Mouse (Mus musculus) midbrain, embryonic 14.5 days (tissue): ENCODE measurements around the gene Ttc30a2. TPM values are rescaled to one million over a fixed set of nuclear protein-coding genes. Genes with fewer than 3 reads are reported as not detected.
A peak's percentile ranks its signal among the peaks of the same experiment; 100 is the strongest.

Source experiments
- ATAC-seq: fragments of 200-750 bp; cut with Nextera tagmentation; 2 replicates; pipeline ENCODE4 v1.8.0; 2017; ENCODE audit warnings: moderate number of reproducible peaks, moderate library complexity; ENCODE audit not compliant: low FRiP score, low TSS enrichment
- DNase-seq: peaks from one replicate; pipeline ENCODE4 v3.0.0-alpha.2; 2015
- H3K27ac ChIP-seq: fragments of 300-500 bp; sonication (generic); replicated peaks from 2 replicates; pipeline ENCODE4 v1.5.1; 2014; ENCODE audit warnings: mild to moderate bottlenecking, low read depth, low read length, moderate library complexity
- H3K27me3 ChIP-seq: fragments of 300-500 bp; sonication (generic); 2 replicates; pipeline ENCODE4 v1.6.1; 2014; ENCODE audit warnings: low read length, control low read depth, mixed read lengths; ENCODE audit not compliant: control insufficient read depth, insufficient read depth
- H3K36me3 ChIP-seq: fragments of 300-500 bp; sonication (generic); 2 replicates; pipeline ENCODE4 v1.6.1; 2014; ENCODE audit warnings: low read length, control low read depth; ENCODE audit not compliant: control insufficient read depth, insufficient read depth
- H3K4me1 ChIP-seq: fragments of 300-500 bp; sonication (generic); 2 replicates; pipeline ENCODE4 v1.6.1; 2014; ENCODE audit warnings: mild to moderate bottlenecking, antibody characterized with exemption, low read length, control low read depth; ENCODE audit not compliant: control insufficient read depth, insufficient read depth
- H3K4me2 ChIP-seq: fragments of 300-500 bp; sonication (generic); 2 replicates; pipeline ENCODE4 v1.6.1; 2014; ENCODE audit warnings: mild to moderate bottlenecking, low read length, moderate library complexity
- H3K4me3 ChIP-seq: fragments of 300-500 bp; sonication (generic); replicated peaks from 2 replicates; pipeline ENCODE4 v1.5.1; 2014; ENCODE audit warnings: low read depth, low read length
- H3K9ac ChIP-seq: fragments of 300-500 bp; sonication (generic); replicated peaks from 2 replicates; pipeline ENCODE4 v1.6.1; 2014; ENCODE audit warnings: mild to moderate bottlenecking, low read length, moderate library complexity
- H3K9me3 ChIP-seq: fragments of 300-500 bp; sonication (generic); 2 replicates; pipeline ENCODE4 v1.6.1; 2016; ENCODE audit warnings: low read length, control low read depth, mixed read lengths; ENCODE audit not compliant: control insufficient read depth
- WGBS: fragments of 180-500 bp; shearing (Covaris S2); extraction: QIAGEN DNeasy Blood & Tissue Kit; methylation state at CpG from one replicate; pipeline ENCODE4 v1.1.7; 2014; 5-methylcytosine and 5-hydroxymethylcytosine counted together
- polyA plus RNA-seq: library from polyadenylated mRNA; unstranded; fragments of >200 nt; fragmentation: Nextera tagmentation; extraction: Ambion mirVana; gene quantifications from 2 replicates; pipeline ENCODE4 v1.2.1, GENCODE M21; 2014

Ttc30a2 gene
- polyA plus RNA-seq, 1 experiment from 2014 or later: 1.2 TPM

DNA sequence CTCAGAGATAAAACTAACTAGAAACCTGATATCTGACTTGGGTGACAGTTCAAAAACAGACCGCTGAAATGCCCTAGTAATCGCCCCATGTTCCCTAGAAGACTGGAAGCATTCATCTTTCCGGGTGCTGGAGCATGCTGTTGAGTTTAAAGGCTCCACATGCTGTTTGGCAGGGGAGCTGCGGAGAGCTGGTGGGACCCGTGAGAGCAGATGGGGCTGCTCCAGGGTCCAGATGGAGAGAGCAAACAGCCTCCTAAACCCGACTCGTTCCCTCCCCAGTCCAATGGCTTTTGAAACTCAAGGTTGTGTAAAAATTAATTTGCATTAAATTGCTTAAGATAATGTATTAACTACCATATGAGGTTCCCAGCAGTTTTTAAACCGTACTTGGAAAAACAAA lies 20.7 kb upstream of the Ttc30a2 start:
- Histone ChIP-seq H3K36me3 (no peaks in the 10 kb centered on the region), H3K4me2 (no peak overlapping the region), H3K4me1 (no peaks in the 10 kb centered on the region), H3K4me3 (no peak overlapping the region), H3K27me3 (no peaks in the 10 kb centered on the region), H3K27ac (no peak overlapping the region), H3K9ac (no peak overlapping the region), H3K9me3 (no peaks in the 10 kb centered on the region)
- ATAC-seq (no peak), DNase-seq (no peak)
- WGBS: 57% methylated on average over 8 of the region's 8 CpGs

DNA sequence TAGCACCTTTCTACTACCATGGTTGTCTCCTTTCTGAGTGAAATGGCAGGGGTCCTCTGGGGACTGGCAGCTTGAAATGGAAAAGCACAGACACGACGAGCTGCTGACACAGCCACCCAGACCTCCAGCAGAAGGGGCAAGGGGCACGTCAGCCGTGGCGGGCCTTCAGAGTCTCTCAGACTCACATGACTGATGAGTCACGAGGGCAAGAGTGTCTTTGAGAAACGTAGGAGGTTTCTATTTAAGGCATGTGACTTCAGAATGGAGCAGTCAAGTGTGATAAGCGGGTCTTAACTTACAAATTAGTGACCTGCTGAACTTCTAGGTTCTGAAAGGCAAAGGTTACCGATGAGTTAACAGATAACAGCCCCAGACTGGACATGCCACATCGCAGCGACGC lies 19.8 kb upstream of the Ttc30a2 start:
- H3K4me1 ChIP-seq: no peaks in the 10 kb centered on the region
- no peak overlapping the region for H3K27ac ChIP-seq
- H3K9me3 ChIP-seq: no peaks in the 10 kb centered on the region
- ATAC-seq: no peak
- H3K27me3 ChIP-seq: no peaks in the 10 kb centered on the region
- H3K4me3 ChIP-seq: no peak overlapping the region
- no peak for DNase-seq
- H3K4me2 ChIP-seq: no peak overlapping the region
- no peaks in the 10 kb centered on the region for H3K36me3 ChIP-seq
- 74% methylated on average over 12 of the region's 12 CpGs for WGBS
- H3K9ac ChIP-seq: no peak overlapping the region

DNA sequence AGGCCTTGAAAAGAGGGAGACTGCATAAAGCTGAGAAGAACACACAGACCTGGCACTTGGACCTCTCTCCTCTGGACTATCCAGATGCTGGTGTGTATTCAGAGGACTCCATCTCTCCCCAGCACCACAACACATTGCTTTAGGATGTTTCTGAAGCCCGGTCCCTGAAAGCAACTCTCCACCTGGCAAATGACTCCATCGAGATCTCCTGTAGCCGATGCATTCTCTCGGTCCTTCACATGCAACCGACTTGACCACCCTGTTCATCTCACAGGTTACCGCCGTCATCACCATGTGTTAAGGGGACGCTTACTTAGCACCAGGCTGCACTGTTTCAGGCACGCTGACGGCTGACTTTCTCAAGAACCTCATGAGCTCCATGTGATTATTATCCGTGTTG lies 16.9 kb upstream of the Ttc30a2 start:
- Histone ChIP-seq H3K4me3 (no peak overlapping the region), H3K9me3 (no peaks in the 10 kb centered on the region), H3K4me1 (0 out of 2 replicates have a peak, but pooled peaks cover 2% of the 10 kb centered on the region), H3K27ac (no peak overlapping the region), H3K4me2 (no peak overlapping the region), H3K27me3 (no peaks in the 10 kb centered on the region), H3K9ac (no peak overlapping the region), H3K36me3 (no peaks in the 10 kb centered on the region)
- DNase-seq (no peak), ATAC-seq (no peak)
- WGBS: 96% methylated on average over 11 of the region's 11 CpGs

DNA sequence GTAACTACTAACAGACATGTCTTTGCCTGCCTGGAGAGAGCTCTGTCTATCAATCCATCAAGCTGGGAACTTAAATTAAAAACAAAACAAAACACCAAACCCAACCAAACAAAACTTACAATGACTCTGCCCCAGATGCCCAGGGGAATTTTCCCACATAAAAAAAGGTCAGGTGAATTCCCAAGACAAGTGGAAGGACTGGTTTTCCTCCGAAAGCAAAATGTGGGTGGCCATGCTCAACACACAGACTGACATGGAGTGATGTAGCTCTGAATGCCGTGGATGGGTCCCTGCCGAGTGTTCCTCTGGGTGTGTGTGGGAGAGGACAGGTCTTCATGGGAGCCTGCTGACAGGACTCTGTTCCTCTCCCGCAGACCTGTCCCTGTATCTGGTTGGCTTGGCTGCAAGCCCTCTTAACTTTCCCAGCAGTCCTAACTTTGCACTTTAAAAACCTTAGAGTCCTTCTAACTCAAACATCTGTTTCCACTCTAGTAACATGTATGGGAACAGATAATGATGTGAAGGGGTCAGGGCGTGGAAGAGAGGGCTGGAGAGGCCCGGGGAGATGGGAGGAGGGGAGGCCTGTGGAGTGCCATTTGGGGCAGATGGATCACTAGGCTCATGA lies 13.7 kb upstream of the Ttc30a2 start:
- 80% methylated on average over 6 of the region's 6 CpGs for WGBS
- H3K4me3 ChIP-seq: no peak overlapping the region
- ATAC-seq: no peak
- no peaks in the 10 kb centered on the region for H3K36me3 ChIP-seq
- no peak for DNase-seq
- peaks cover 14% of the 10 kb centered on the region for H3K4me1 ChIP-seq
- no peak overlapping the region for H3K9ac ChIP-seq
- H3K27ac ChIP-seq: no peak overlapping the region
- no peaks in the 10 kb centered on the region for H3K9me3 ChIP-seq
- no peak overlapping the region for H3K4me2 ChIP-seq
- H3K27me3 ChIP-seq: no peaks in the 10 kb centered on the region

DNA sequence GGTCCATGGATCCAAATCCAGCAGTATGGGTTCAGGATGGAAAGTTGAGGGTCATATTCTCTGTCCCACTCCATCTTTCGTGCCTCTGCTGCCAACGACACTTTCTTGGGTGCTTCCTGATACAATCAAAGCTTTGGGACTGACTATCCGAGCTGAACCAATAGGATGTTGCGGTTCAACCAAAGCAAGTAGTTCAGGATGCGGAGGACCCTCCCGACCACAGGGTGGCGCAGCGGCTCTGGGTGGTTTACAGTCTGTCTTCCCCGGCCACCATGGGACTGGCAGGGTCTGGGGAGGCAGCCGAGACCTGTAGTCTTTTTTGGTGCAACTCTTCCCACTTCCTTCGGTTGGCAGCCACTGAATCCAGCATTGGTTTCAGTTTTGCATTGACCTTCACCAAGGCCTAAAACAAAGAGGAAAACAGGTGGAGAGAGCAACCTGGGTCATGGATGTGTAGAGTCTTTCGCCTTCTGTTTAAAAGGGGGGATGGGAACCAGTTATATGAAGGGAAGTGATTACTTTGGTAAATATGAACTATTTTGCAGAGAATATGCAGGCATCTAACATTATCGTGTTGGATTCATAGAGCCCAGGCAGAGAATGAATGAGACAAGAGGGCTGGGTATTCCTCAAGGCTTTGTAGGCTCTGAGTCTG lies 13.0 kb upstream of the Ttc30a2 start:
- Histone ChIP-seq H3K9ac (no peak overlapping the region), H3K27ac (no peak overlapping the region), H3K4me3 (no peak overlapping the region), H3K36me3 (no peaks in the 10 kb centered on the region), H3K4me1 (peaks cover 14% of the 10 kb centered on the region), H3K9me3 (no peaks in the 10 kb centered on the region), H3K4me2 (no peak overlapping the region), H3K27me3 (no peaks in the 10 kb centered on the region)
- 59% methylated on average over 13 of the region's 13 CpGs for WGBS
- DNase-seq (peak; percentile 57), ATAC-seq (no peak)

DNA sequence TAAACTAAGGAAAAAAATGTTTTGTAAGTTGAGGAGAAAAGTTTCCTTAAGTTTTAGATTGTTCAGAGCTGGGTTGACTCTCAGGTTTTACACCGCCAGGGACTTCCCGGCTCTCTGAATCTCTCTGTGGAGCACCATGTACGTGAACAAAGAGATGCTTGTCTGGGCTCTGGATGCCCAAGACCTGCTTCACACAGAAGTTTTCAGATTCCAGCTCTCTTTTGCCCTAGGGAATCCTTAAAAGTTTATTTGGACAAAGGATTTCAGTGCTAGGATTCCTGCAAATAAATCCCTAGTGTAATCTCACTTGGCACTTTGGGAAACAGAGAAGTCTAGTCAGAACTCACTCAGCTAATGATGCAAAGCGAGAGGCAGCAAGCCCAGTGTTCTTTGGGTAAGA lies 11.7 kb upstream of the Ttc30a2 start:
- Histone ChIP-seq H3K27me3 (no peaks in the 10 kb centered on the region), H3K9ac (no peak overlapping the region), H3K9me3 (no peaks in the 10 kb centered on the region), H3K4me2 (peak overlapping the region; percentile 35; the same call in 1 of the 2 replicates), H3K27ac (peak overlapping the region; percentile 82; the same call in 1 of the 2 replicates), H3K4me1 (peaks cover 14% of the 10 kb centered on the region), H3K36me3 (no peaks in the 10 kb centered on the region), H3K4me3 (no peak overlapping the region)
- DNase-seq (no peak), ATAC-seq (no peak)
- WGBS: 67% methylated on average over 4 of the region's 4 CpGs

DNA sequence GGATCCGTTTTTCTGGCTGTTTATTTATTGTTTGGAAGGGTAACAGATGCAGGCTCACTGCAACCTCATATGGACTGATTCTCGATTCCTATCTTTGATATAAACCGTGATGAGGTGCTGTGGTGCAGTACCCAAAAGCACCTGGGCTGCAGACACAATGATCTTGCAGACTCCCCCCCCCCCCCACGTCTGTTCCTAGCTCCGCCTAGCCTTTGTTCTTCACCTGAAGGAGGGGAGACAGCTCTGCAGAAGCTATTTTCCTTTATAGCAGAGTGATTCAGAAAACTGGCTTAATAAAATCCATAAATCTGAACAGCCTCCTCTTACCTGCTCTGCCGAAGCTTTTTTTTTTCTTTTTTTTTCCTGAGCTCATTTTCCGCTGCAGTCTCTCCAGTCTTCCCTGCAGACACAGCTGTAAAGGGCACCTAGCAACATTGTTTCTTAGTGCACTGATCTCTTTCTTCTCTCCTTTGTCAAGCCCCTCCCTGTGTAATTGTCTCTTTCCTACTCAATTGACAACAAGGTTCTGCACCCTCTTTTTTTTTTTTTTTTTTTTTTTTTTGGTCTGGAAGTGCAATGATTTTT lies 10.9 kb upstream of the Ttc30a2 start:
- no peaks in the 10 kb centered on the region for H3K36me3 ChIP-seq
- peak overlapping the region; percentile 41 for H3K9ac ChIP-seq
- peak; percentile 70 for DNase-seq
- WGBS: 26% methylated on average over 7 of the region's 7 CpGs
- peak; percentile 44; the same call in 1 of the 2 replicates for ATAC-seq
- no peaks in the 10 kb centered on the region for H3K27me3 ChIP-seq
- H3K4me1 ChIP-seq: peaks cover 14% of the 10 kb centered on the region
- no peaks in the 10 kb centered on the region for H3K9me3 ChIP-seq
- peak overlapping the region; percentile 35 for H3K4me2 ChIP-seq
- peak overlapping the region; percentile 82 for H3K27ac ChIP-seq
- no peak overlapping the region for H3K4me3 ChIP-seq

DNA sequence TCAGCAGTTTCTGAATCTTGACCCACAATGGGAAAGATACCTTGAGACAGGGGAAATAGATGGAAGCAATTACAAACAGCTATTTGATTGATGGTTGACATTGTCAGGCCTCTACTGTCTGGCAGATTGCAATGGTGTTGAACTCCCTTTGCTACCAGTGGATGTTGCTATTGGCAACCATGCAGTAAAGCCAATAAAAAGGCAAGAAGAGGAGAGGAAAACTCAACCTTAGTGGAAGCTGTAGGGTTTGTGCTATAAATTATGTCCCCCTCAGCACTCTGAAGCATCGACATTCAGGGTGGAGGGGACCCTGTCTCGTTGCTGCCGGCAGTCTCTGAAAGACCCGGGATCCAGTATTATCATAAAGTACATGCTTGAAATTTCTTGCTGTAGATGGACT lies 10.4 kb upstream of the Ttc30a2 start:
- H3K36me3 ChIP-seq: no peaks in the 10 kb centered on the region
- peak; percentile 68 for DNase-seq
- peaks cover 14% of the 10 kb centered on the region for H3K4me1 ChIP-seq
- no peaks in the 10 kb centered on the region for H3K27me3 ChIP-seq
- no peak overlapping the region for H3K4me3 ChIP-seq
- H3K27ac ChIP-seq: peak overlapping the region; percentile 82
- WGBS: 32% methylated on average over 4 of the region's 4 CpGs
- ATAC-seq: peak; percentile 53
- H3K9me3 ChIP-seq: no peaks in the 10 kb centered on the region
- peak overlapping the region; percentile 41 for H3K9ac ChIP-seq
- H3K4me2 ChIP-seq: peak overlapping the region; percentile 35

DNA sequence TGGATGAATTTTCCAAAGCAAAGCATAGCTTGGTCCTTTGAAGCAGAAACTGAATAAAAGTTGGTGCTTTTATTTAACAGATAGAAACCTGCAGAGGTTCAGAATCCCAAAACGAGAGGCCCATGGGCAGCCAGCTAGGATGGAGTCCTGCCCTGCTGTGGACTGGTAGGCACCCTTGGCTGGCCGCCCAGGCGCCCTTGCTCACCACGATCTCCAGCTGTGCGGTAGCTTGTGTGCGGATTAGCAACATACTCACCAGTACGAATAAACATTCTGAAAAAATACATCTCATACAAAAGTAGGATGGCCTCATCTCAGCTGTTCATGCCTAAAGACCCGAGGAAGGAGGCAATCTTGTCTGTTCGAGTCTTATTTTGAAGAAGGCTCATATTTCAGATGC lies 9.8 kb upstream of the Ttc30a2 start:
- peaks cover 14% of the 10 kb centered on the region for H3K4me1 ChIP-seq
- DNase-seq: no peak
- WGBS: 76% methylated on average over 9 of the region's 9 CpGs

More for the DNA sequence above, 9.8 kb upstream of the Ttc30a2 start:
- H3K9ac ChIP-seq: no peak overlapping the region
- no peaks in the 10 kb centered on the region for H3K9me3 ChIP-seq
- H3K36me3 ChIP-seq: no peaks in the 10 kb centered on the region
- H3K4me2 ChIP-seq: no peak overlapping the region
- ATAC-seq: no peak
- peak overlapping the region; percentile 82 for H3K27ac ChIP-seq
- H3K4me3 ChIP-seq: no peak overlapping the region
- no peaks in the 10 kb centered on the region for H3K27me3 ChIP-seq
